Mouse (Mus musculus): Measurements from ENCODE around the gene Ndufb11. TPM values are rescaled to one million over a fixed set of nuclear protein-coding genes. Genes with fewer than 3 reads are reported as not detected.

Gene Ndufb11
- polyA plus RNA-seq, 1 experiment from 2014 or later, result 493 TPM

DNA sequence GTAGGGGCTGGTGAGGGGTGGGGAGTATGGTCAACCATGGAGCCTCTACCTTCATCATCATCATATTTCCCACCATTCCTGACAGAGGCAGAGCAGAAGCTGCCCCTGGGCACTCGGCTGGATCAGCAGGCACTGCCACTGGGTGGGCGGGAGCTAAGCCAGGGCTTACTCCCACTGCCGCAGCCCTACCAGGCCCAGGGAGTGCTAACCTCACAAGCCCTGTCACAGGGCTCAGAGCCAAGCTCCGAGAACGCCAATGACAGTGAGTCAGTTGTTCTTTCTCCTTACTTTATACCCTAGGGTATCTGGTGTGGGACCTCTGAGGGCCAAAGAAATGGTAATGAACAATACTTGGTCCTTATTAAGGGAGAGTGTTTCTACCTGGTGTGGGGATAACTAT, 27.4 kb upstream of the Ndufb11 start:
- H3K4me2 ChIP-seq (ENCODE audit: low read length), result no peak overlapping the region
- ATAC-seq (ENCODE audit: insufficient number of reproducible peaks, insufficient read depth, low FRiP score, low read depth), result no peak
- H3K9ac ChIP-seq (ENCODE audit: low read length), result no peak overlapping the region
- no peaks in the 10 kb centered on the region for H3K4me1 ChIP-seq (ENCODE audit: control insufficient read depth in 2 of 2, insufficient read depth in 2 of 2, low read length in 2 of 2)
- peaks cover 83% of the 10 kb centered on the region for H3K36me3 ChIP-seq (ENCODE audit: control insufficient read depth, insufficient read depth, low read length)
- 67% methylated on average over 5 of the region's 5 CpGs for WGBS
- H3K27ac ChIP-seq (replicated peaks in 1 of 2; ENCODE audit: control insufficient read depth in 1 of 2, insufficient read depth in 1 of 2, low read depth in 2 of 2, low read length in 2 of 2), result no peak overlapping the region
- H3K4me3 ChIP-seq (ENCODE audit: control insufficient read depth in 1 of 2, insufficient read depth in 1 of 2, low read depth in 1 of 2, low read length in 2 of 2), result no peak overlapping the region
- no peaks in the 10 kb centered on the region for H3K27me3 ChIP-seq (ENCODE audit: control insufficient read depth, insufficient read depth, low read length)
- H3K9me3 ChIP-seq (ENCODE audit: control insufficient read depth, low read length), result no peaks in the 10 kb centered on the region

DNA sequence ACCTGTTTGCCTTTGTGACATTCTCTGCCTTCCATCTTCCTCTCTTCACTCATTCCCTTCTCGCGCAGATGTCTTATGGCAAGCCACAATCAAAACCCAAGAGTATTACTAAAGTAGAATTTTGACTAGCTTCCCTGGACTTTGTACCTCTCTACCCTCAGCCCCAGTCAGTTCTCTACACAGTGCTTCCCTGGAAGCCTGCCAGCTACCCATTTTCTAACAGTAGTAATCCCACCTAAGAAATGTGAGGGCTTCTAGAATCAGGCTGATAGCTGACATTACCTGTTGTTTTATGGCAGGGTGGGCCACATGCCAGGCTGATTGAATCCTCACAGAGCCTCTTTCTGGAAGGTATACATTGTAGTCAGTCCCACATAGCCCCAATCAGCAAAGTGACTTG, 20.7 kb upstream of the Ndufb11 start:
- WGBS, result 76% methylated on average over 2 of the region's 2 CpGs
- H3K27ac ChIP-seq (replicated peaks in 1 of 2; ENCODE audit: control insufficient read depth in 1 of 2, insufficient read depth in 1 of 2, low read depth in 2 of 2, low read length in 2 of 2), result no peak overlapping the region
- no peak overlapping the region for H3K4me2 ChIP-seq (ENCODE audit: low read length)
- ATAC-seq (ENCODE audit: insufficient number of reproducible peaks, insufficient read depth, low FRiP score, low read depth), result no peak
- H3K36me3 ChIP-seq (ENCODE audit: control insufficient read depth, insufficient read depth, low read length), result peaks cover 75% of the 10 kb centered on the region
- no peaks in the 10 kb centered on the region for H3K27me3 ChIP-seq (ENCODE audit: control insufficient read depth, insufficient read depth, low read length)
- no peak overlapping the region for H3K4me3 ChIP-seq (ENCODE audit: control insufficient read depth in 1 of 2, insufficient read depth in 1 of 2, low read depth in 1 of 2, low read length in 2 of 2)
- no peaks in the 10 kb centered on the region for H3K4me1 ChIP-seq (ENCODE audit: control insufficient read depth in 2 of 2, insufficient read depth in 2 of 2, low read length in 2 of 2)
- H3K9ac ChIP-seq (ENCODE audit: low read length), result no peak overlapping the region
- H3K9me3 ChIP-seq (ENCODE audit: control insufficient read depth, low read length), result no peaks in the 10 kb centered on the region

DNA sequence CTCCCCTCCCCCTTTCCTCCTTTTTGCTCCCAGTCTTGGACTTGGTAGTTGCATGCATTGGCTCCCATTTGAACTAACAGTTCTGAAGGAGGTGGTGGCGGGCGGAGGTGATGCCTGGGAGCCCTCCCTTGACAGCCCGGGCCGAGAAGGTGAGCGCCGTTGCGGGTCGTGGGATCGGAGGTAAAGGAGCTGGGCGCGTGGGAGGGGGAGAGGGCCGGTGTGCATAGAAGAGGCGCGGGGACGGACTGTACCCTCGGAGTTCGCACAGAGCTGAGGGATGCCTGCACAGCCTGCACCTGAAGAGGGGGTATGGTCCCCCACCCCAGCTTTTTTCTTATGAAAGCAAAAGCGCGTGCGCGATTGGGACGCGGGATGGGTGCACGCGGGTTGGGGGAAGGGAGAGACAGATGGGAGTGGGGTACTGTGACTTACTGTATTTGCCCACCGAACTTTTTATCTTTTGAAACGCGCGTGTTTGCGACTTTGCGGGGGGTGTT, 532 bp upstream of the Ndufb11 start:
- peaks cover 0 to 12% of the 10 kb centered on the region in 2 experiments; a peak in 1 of 4 replicates for H3K4me1 ChIP-seq (ENCODE audit: control insufficient read depth in 2 of 2, insufficient read depth in 2 of 2, low read length in 2 of 2)
- peak overlapping the region; percentile 88 to 97 for H3K27ac ChIP-seq (replicated peaks in 1 of 2; ENCODE audit: control insufficient read depth in 1 of 2, insufficient read depth in 1 of 2, low read depth in 2 of 2, low read length in 2 of 2)
- H3K9ac ChIP-seq (ENCODE audit: low read length), result peak overlapping the region; percentile 80
- H3K36me3 ChIP-seq (ENCODE audit: control insufficient read depth, insufficient read depth, low read length), result peaks cover 39% of the 10 kb centered on the region
- ATAC-seq (ENCODE audit: insufficient number of reproducible peaks, insufficient read depth, low FRiP score, low read depth), result peak; percentile 26; the same call in 1 of the 2 replicates
- no peaks in the 10 kb centered on the region for H3K27me3 ChIP-seq (ENCODE audit: control insufficient read depth, insufficient read depth, low read length)
- 19% methylated on average over 31 of the region's 31 CpGs for WGBS
- H3K4me2 ChIP-seq (ENCODE audit: low read length), result peak overlapping the region; percentile 69
- H3K4me3 ChIP-seq (ENCODE audit: control insufficient read depth in 1 of 2, insufficient read depth in 1 of 2, low read depth in 1 of 2, low read length in 2 of 2), result peak overlapping the region; percentile 53 to 95
- H3K9me3 ChIP-seq (ENCODE audit: control insufficient read depth, low read length), result no peaks in the 10 kb centered on the region

DNA sequence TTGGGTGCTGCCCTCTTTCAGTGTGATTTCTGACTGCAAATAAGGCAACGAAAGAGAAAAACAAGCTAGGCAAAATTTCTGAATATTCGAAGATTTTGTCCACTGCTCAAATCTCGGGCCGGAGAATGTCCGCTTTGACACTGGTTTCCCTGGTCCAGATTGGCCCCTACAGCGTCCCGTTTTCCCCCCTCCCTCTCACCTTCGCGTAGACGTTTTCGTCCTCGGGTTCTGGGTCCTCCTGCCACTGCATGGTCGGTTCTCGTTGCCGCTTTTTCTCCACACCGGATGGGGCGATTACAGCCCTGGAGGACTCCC, 601 bp downstream of the Ndufb11 start:
- peak overlapping the region; percentile 79 for H3K9ac ChIP-seq (ENCODE audit: low read length)
- 18% methylated on average over 17 of the region's 17 CpGs for WGBS
- H3K27me3 ChIP-seq (ENCODE audit: control insufficient read depth, insufficient read depth, low read length), result no peaks in the 10 kb centered on the region
- peaks cover 0 to 12% of the 10 kb centered on the region in 2 experiments; a peak in 1 of 4 replicates for H3K4me1 ChIP-seq (ENCODE audit: control insufficient read depth in 2 of 2, insufficient read depth in 2 of 2, low read length in 2 of 2)
- H3K4me3 ChIP-seq (ENCODE audit: control insufficient read depth in 1 of 2, insufficient read depth in 1 of 2, low read depth in 1 of 2, low read length in 2 of 2), result peak overlapping the region; percentile 53 to 80
- no peak for ATAC-seq (ENCODE audit: insufficient number of reproducible peaks, insufficient read depth, low FRiP score, low read depth)
- H3K27ac ChIP-seq (replicated peaks in 1 of 2; ENCODE audit: control insufficient read depth in 1 of 2, insufficient read depth in 1 of 2, low read depth in 2 of 2, low read length in 2 of 2), result peak overlapping the region; percentile 89 to 99
- peaks cover 37% of the 10 kb centered on the region for H3K36me3 ChIP-seq (ENCODE audit: control insufficient read depth, insufficient read depth, low read length)
- H3K9me3 ChIP-seq (ENCODE audit: control insufficient read depth, low read length), result no peaks in the 10 kb centered on the region
- peak overlapping the region; percentile 66 for H3K4me2 ChIP-seq (ENCODE audit: low read length)

DNA sequence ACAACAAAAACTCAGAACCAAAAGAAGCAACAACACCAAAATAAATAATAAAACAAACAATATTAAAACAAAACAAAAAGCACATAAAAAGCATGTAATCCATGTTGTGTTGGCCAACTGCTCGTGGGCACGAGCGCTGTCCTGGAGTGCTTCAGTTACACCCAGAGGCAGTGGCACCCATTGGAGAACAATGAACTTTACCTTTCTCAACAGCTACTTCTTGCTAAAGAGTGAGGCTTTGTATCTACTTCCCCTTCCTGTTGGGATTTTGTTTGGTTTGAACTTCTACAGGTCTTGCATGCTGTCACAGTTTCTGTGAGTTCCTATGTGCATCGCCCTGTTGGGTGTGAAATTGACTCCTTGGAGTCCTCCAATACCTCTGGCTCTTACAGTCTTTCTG, 8.9 kb downstream of the Ndufb11 start:
- 79% methylated on average over 4 of the region's 4 CpGs for WGBS
- H3K36me3 ChIP-seq (ENCODE audit: control insufficient read depth, insufficient read depth, low read length), result no peaks in the 10 kb centered on the region
- no peak for ATAC-seq (ENCODE audit: insufficient number of reproducible peaks, insufficient read depth, low FRiP score, low read depth)
- H3K9ac ChIP-seq (ENCODE audit: low read length), result no peak overlapping the region
- no peaks in the 10 kb centered on the region for H3K27me3 ChIP-seq (ENCODE audit: control insufficient read depth, insufficient read depth, low read length)
- H3K4me1 ChIP-seq (ENCODE audit: control insufficient read depth in 2 of 2, insufficient read depth in 2 of 2, low read length in 2 of 2), result no peaks in the 10 kb centered on the region
- H3K4me3 ChIP-seq (ENCODE audit: control insufficient read depth in 1 of 2, insufficient read depth in 1 of 2, low read depth in 1 of 2, low read length in 2 of 2), result no peak overlapping the region
- H3K4me2 ChIP-seq (ENCODE audit: low read length), result no peak overlapping the region
- H3K27ac ChIP-seq (replicated peaks in 1 of 2; ENCODE audit: control insufficient read depth in 1 of 2, insufficient read depth in 1 of 2, low read depth in 2 of 2, low read length in 2 of 2), result no peak overlapping the region
- no peaks in the 10 kb centered on the region for H3K9me3 ChIP-seq (ENCODE audit: control insufficient read depth, low read length)

DNA sequence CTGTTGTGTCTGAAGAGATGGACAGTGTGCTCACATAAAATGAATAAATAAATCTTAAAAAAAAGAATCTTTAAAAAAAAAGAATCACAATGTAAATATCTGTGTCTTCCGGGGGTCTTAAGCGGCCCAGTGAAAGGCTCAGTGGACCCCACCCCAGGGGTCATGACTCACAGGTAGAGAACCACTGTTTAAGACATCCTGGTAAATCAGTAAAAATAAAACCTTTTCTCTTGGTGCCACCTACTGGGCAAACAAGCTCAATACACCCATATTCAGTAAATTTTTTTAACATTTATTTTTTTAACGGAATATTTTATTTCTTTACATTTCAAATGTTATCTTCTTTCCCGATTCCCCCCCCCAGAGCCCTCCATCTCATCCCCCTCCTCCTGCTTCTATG, 29.5 kb downstream of the Ndufb11 start:
- no peak overlapping the region for H3K27ac ChIP-seq (replicated peaks in 1 of 2; ENCODE audit: control insufficient read depth in 1 of 2, insufficient read depth in 1 of 2, low read depth in 2 of 2, low read length in 2 of 2)
- H3K36me3 ChIP-seq (ENCODE audit: control insufficient read depth, insufficient read depth, low read length), result no peaks in the 10 kb centered on the region
- ATAC-seq (ENCODE audit: insufficient number of reproducible peaks, insufficient read depth, low FRiP score, low read depth), result no peak
- H3K4me2 ChIP-seq (ENCODE audit: low read length), result no peak overlapping the region
- no peaks in the 10 kb centered on the region for H3K9me3 ChIP-seq (ENCODE audit: control insufficient read depth, low read length)
- no peak overlapping the region for H3K4me3 ChIP-seq (ENCODE audit: control insufficient read depth in 1 of 2, insufficient read depth in 1 of 2, low read depth in 1 of 2, low read length in 2 of 2)
- H3K4me1 ChIP-seq (ENCODE audit: control insufficient read depth in 2 of 2, insufficient read depth in 2 of 2, low read length in 2 of 2), result no peaks in the 10 kb centered on the region
- no peak overlapping the region for H3K9ac ChIP-seq (ENCODE audit: low read length)
- 19% methylated on average over 4 of the region's 4 CpGs for WGBS
- H3K27me3 ChIP-seq (ENCODE audit: control insufficient read depth, insufficient read depth, low read length), result no peaks in the 10 kb centered on the region

DNA sequence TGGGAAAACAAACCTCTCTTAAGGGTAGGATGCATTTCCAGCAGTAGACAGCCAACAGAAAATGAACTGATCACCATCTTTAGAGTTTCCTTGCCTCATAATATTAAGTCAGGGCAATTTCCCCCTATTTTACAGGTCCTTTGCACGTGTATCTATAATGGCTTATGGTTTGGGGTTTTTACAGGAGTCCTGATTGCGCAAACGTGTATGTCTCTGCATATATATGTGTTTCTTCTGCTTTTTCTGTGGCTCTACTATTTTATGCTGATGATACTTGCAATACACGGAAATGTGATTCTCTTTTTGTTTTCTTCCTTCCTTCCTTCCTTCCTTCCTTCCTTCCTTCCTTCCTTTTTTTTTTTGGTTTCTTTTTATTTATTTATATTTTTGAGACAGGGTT, 43.5 kb downstream of the Ndufb11 start:
- WGBS, result 82% methylated on average over 4 of the region's 4 CpGs
- Histone ChIP-seq H3K4me1 (ENCODE audit: control insufficient read depth in 2 of 2, insufficient read depth in 2 of 2, low read length in 2 of 2) (0 out of 4 replicates have a peak, but pooled peaks cover 0 to 3% of the 10 kb centered on the region in 2 experiments), H3K36me3 (ENCODE audit: control insufficient read depth, insufficient read depth, low read length) (no peaks in the 10 kb centered on the region), H3K9me3 (ENCODE audit: control insufficient read depth, low read length) (no peaks in the 10 kb centered on the region), H3K27ac (replicated peaks in 1 of 2; ENCODE audit: control insufficient read depth in 1 of 2, insufficient read depth in 1 of 2, low read depth in 2 of 2, low read length in 2 of 2) (no peak overlapping the region), H3K4me3 (ENCODE audit: control insufficient read depth in 1 of 2, insufficient read depth in 1 of 2, low read depth in 1 of 2, low read length in 2 of 2) (no peak overlapping the region), H3K27me3 (ENCODE audit: control insufficient read depth, insufficient read depth, low read length) (no peaks in the 10 kb centered on the region), H3K4me2 (ENCODE audit: low read length) (no peak overlapping the region), H3K9ac (ENCODE audit: low read length) (no peak overlapping the region)
- no peak for ATAC-seq (ENCODE audit: insufficient number of reproducible peaks, insufficient read depth, low FRiP score, low read depth)

DNA sequence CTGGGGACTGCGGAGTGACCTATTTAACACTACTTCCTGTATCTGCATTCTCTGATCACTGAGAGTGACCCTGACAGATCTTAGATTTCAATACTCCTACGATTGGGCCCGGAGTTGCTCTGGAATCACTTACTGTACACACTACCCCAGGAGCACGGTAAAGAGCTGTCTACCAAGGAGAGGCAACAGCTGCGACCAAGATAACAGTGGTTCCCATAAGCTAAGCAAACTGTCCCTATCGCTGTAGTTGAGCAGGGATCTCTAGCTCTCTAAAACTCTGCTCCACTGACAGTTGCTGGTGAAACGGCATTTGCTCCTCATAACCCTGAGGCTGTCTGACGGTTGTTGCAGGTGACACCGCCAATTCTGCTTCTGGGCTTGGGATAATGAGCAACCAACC, 44.7 kb downstream of the Ndufb11 start:
- Histone ChIP-seq H3K36me3 (ENCODE audit: control insufficient read depth, insufficient read depth, low read length) (no peaks in the 10 kb centered on the region), H3K9ac (ENCODE audit: low read length) (no peak overlapping the region), H3K27ac (replicated peaks in 1 of 2; ENCODE audit: control insufficient read depth in 1 of 2, insufficient read depth in 1 of 2, low read depth in 2 of 2, low read length in 2 of 2) (peak overlapping the region in 1 of 2 experiments; percentile 39; a peak in 1 of 4 replicates), H3K4me1 (ENCODE audit: control insufficient read depth in 2 of 2, insufficient read depth in 2 of 2, low read length in 2 of 2) (0 out of 4 replicates have a peak, but pooled peaks cover 0 to 3% of the 10 kb centered on the region in 2 experiments), H3K9me3 (ENCODE audit: control insufficient read depth, low read length) (no peaks in the 10 kb centered on the region), H3K4me2 (ENCODE audit: low read length) (no peak overlapping the region), H3K4me3 (ENCODE audit: control insufficient read depth in 1 of 2, insufficient read depth in 1 of 2, low read depth in 1 of 2, low read length in 2 of 2) (no peak overlapping the region), H3K27me3 (ENCODE audit: control insufficient read depth, insufficient read depth, low read length) (no peaks in the 10 kb centered on the region)
- no peak for ATAC-seq (ENCODE audit: insufficient number of reproducible peaks, insufficient read depth, low FRiP score, low read depth)
- 57% methylated on average over 9 of the region's 9 CpGs for WGBS
